Mouse (Mus musculus): ENCODE measurements around the gene Tcf3. TPM values are rescaled to one million over a fixed set of nuclear protein-coding genes. Genes with fewer than 3 reads are reported as not detected.
A peak's percentile ranks its signal among the peaks of the same experiment; 100 is the strongest.

Tcf3 gene
- total and polyA plus RNA-seq, 3 experiments: 125 to 258 TPM; not detected in 1

- Histone ChIP-seq H3K9ac (ENCODE audit: control insufficient read depth, low read depth, low read length, poor library complexity, severe bottlenecking) (peak overlapping the region; percentile 81), H3K4me3 (ENCODE audit: control insufficient read depth in 1 of 2, insufficient read depth in 1 of 2, low read depth in 2 of 2, low read length in 2 of 2) (peak overlapping the region; percentile 63 to 76), H3K36me3 (ENCODE audit: control insufficient read depth in 1 of 2, insufficient read depth in 2 of 2, low read length in 2 of 2) (peaks cover 9 to 21% of the 10 kb centered on the region in 2 experiments; a peak in 3 of 4 replicates), H3K79me2 (ENCODE audit: control insufficient read depth, insufficient read depth, low read length, poor library complexity) (peaks cover 47% of the 10 kb centered on the region), H3K9me3 (replicated peaks; ENCODE audit: insufficient read depth, low read length) (no peaks in the 10 kb centered on the region), H3K27ac (ENCODE audit: control insufficient read depth, low read depth, low read length) (peak overlapping the region; percentile 89), H3K27me3 (ENCODE audit: control insufficient read depth in 1 of 2, insufficient read depth in 2 of 2, low read length in 2 of 2) (no peaks in the 10 kb centered on the region), H3K4me1 (ENCODE audit: control insufficient read depth in 1 of 2, insufficient read depth in 2 of 2, low read length in 2 of 2) (peaks cover 0 to 38% of the 10 kb centered on the region in 2 experiments; a peak in 3 of 4 replicates)
- peak; percentile 49 for DNase-seq (ENCODE audit: low read depth, low spot score)
- TF ChIP-seq ZMIZ1 (IDR thresholded peaks at IDR 0.05; ENCODE audit: low read depth, low read length) (peak; percentile 6; the same call in 1 of the 2 replicates), MYC (IDR thresholded peaks at IDR 0.05; ENCODE audit: low read depth, low read length) (0 out of 2 replicates have a peak, but pooled peaks have one; percentile 21), CHD1 (IDR thresholded peaks at IDR 0.05; ENCODE audit: low read depth, low read length) (peak; percentile 91; the same call in 1 of the 2 replicates), NELFE (IDR thresholded peaks at IDR 0.05; ENCODE audit: low read depth, low read length) (no peak), POLR2AphosphoS2 (IDR thresholded peaks at IDR 0.05; ENCODE audit: low read length) (no peak; the same call in none of the 2 replicates), SIN3A (IDR thresholded peaks at IDR 0.05; ENCODE audit: low read length) (0 out of 2 replicates have a peak, but pooled peaks have one; percentile 40)
Observed at GRCm38 (mm10) chr10:80400704-80401161, 32.7 kb downstream of the Tcf3 start.

- Histone ChIP-seq H3K9ac (ENCODE audit: control insufficient read depth, low read depth, low read length, poor library complexity, severe bottlenecking) (peak overlapping the region; percentile 81), H3K4me3 (ENCODE audit: control insufficient read depth in 1 of 2, insufficient read depth in 1 of 2, low read depth in 2 of 2, low read length in 2 of 2) (peak overlapping the region; percentile 63 to 76), H3K4me1 (ENCODE audit: control insufficient read depth in 1 of 2, insufficient read depth in 2 of 2, low read length in 2 of 2) (peaks cover 0 to 33% of the 10 kb centered on the region in 2 experiments; a peak in 3 of 4 replicates), H3K36me3 (ENCODE audit: control insufficient read depth in 1 of 2, insufficient read depth in 2 of 2, low read length in 2 of 2) (peaks cover 9 to 21% of the 10 kb centered on the region in 2 experiments; a peak in 3 of 4 replicates), H3K9me3 (replicated peaks; ENCODE audit: insufficient read depth, low read length) (no peaks in the 10 kb centered on the region), H3K27me3 (ENCODE audit: control insufficient read depth in 1 of 2, insufficient read depth in 2 of 2, low read length in 2 of 2) (no peaks in the 10 kb centered on the region), H3K27ac (ENCODE audit: control insufficient read depth, low read depth, low read length) (peak overlapping the region; percentile 89), H3K79me2 (ENCODE audit: control insufficient read depth, insufficient read depth, low read length, poor library complexity) (peaks cover 43% of the 10 kb centered on the region)
- no peak for DNase-seq (ENCODE audit: low read depth, low spot score)
- no peak for TF ChIP-seq HCFC1 (IDR thresholded peaks at IDR 0.05; ENCODE audit: low read depth, low read length)
- TF ChIP-seq CTCF (IDR thresholded peaks at IDR 0.05 in 2 of 3, conservative IDR thresholded peaks at IDR 0.05 in 1 of 3; ENCODE audit: control insufficient read depth in 1 of 3, insufficient read depth in 1 of 3, low read depth in 2 of 3, low read length in 3 of 3, poor library complexity in 1 of 3, severe bottlenecking in 1 of 3): no peak
- TF ChIP-seq TAL1 (IDR thresholded peaks at IDR 0.05; ENCODE audit: low read length): no peak
- TF ChIP-seq MAZ (IDR thresholded peaks at IDR 0.05; ENCODE audit: low read depth, low read length): no peak
- TF ChIP-seq MXI1 (IDR thresholded peaks at IDR 0.05; ENCODE audit: low read depth, low read length): peak; percentile 88
- TF ChIP-seq MYB (IDR thresholded peaks at IDR 0.05; ENCODE audit: low read depth, low read length): no peak
- no peak for TF ChIP-seq KAT2A (conservative IDR thresholded peaks at IDR 0.05; ENCODE audit: low read depth, low read length)
- TF ChIP-seq RCOR1 (IDR thresholded peaks at IDR 0.05; ENCODE audit: low read depth, low read length): no peak
- no peak for TF ChIP-seq NRF1 (IDR thresholded peaks at IDR 0.05; ENCODE audit: insufficient read depth, low read depth, low read length, poor library complexity, severe bottlenecking)
- TF ChIP-seq POLR2A (IDR thresholded peaks at IDR 0.05; ENCODE audit: control insufficient read depth in 1 of 2, insufficient read depth in 1 of 2, low read depth in 1 of 2, low read length in 2 of 2, poor library complexity in 1 of 2): peak in 1 of 2 experiments; percentile 20; a peak in 1 of 4 replicates
- no peak for TF ChIP-seq ELF1 (IDR thresholded peaks at IDR 0.05; ENCODE audit: low read depth, low read length)
- TF ChIP-seq CHD2 (IDR thresholded peaks at IDR 0.05; ENCODE audit: low read length): no peak
- 0 out of 2 replicates have a peak, but pooled peaks have one; percentile 56 for TF ChIP-seq ZKSCAN1 (IDR thresholded peaks at IDR 0.05; ENCODE audit: low read depth, low read length)
- TF ChIP-seq EP300 (IDR thresholded peaks at IDR 0.05; ENCODE audit: low read depth in 1 of 2, low read length in 2 of 2): no peak
- no peak for TF ChIP-seq NELFE (IDR thresholded peaks at IDR 0.05; ENCODE audit: low read depth, low read length)
- no peak for TF ChIP-seq GABPA (IDR thresholded peaks at IDR 0.05; ENCODE audit: low read depth, low read length)
- no peak for TF ChIP-seq ETS1 (IDR thresholded peaks at IDR 0.05; ENCODE audit: low read depth, low read length)
- no peak for TF ChIP-seq POLR2AphosphoS5 (IDR thresholded peaks at IDR 0.05; ENCODE audit: borderline replicate concordance, low read depth, low read length)
- TF ChIP-seq ZNF384 (IDR thresholded peaks at IDR 0.05; ENCODE audit: low read depth, low read length): no peak
- no peak for TF ChIP-seq ZMIZ1 (IDR thresholded peaks at IDR 0.05; ENCODE audit: low read depth, low read length)
- TF ChIP-seq TCF12 (IDR thresholded peaks at IDR 0.05; ENCODE audit: low read depth, low read length): no peak
- no peak for TF ChIP-seq RAD21 (IDR thresholded peaks at IDR 0.05; ENCODE audit: low read depth, low read length)
- TF ChIP-seq POLR2AphosphoS2 (IDR thresholded peaks at IDR 0.05; ENCODE audit: low read length): no peak
- no peak for TF ChIP-seq E2F4 (IDR thresholded peaks at IDR 0.05; ENCODE audit: borderline replicate concordance, low read depth, low read length)
- no peak for TF ChIP-seq USF1 (IDR thresholded peaks at IDR 0.05; ENCODE audit: low read depth, low read length)
- peak; percentile 26 for TF ChIP-seq SIN3A (IDR thresholded peaks at IDR 0.05; ENCODE audit: low read length)
- no peak for TF ChIP-seq UBTF (IDR thresholded peaks at IDR 0.05; ENCODE audit: borderline replicate concordance, insufficient read depth, low read depth, low read length)
Observed at GRCm38 (mm10) chr10:80399973-80400703, 33.3 kb downstream of the Tcf3 start.
